Mouse (Mus musculus) bone marrow, adult 2 months (tissue): ENCODE results near the gene Csrnp3. TPM values are rescaled to one million over a fixed set of nuclear protein-coding genes. Genes with fewer than 3 reads are reported as not detected.

Source experiments
- H3K27ac ChIP-seq: fragments of 200-500 bp; 2 replicates; pipeline ENCODE4 v1.5.1; 2012; ENCODE audit warnings: low read depth, mild to moderate bottlenecking, control low read depth, inconsistent platforms, low read length; ENCODE audit not compliant: control insufficient read depth, poor library complexity, insufficient read depth
- H3K4me1 ChIP-seq: fragments of 200-500 bp; 2 replicates; pipeline ENCODE4 v1.6.1; 2011; ENCODE audit warnings: low read length; ENCODE audit not compliant: control insufficient read depth, insufficient read depth
- H3K4me3 ChIP-seq: fragments of 200-500 bp; replicated peaks from 2 replicates; pipeline ENCODE3; 2011; ENCODE audit warnings: mild to moderate bottlenecking, low read depth, low read length, control low read depth; ENCODE audit not compliant: control insufficient read depth
- CTCF ChIP-seq: fragments of 200-500 bp; IDR thresholded peaks from 2 replicates; pipeline ENCODE4 v1.5.1; 2011; ENCODE audit warnings: low read length, control low read depth; ENCODE audit not compliant: control insufficient read depth, insufficient read depth
- POLR2A ChIP-seq: fragments of 200-500 bp; IDR thresholded peaks from 2 replicates; pipeline ENCODE4 v1.6.1; 2011; ENCODE audit warnings: low read depth, mild to moderate bottlenecking, control low read depth, low read length, borderline replicate concordance; ENCODE audit not compliant: control insufficient read depth
- WGBS: fragments of 180-500 bp; shearing (Covaris S2); methylation state at CpG from one replicate; pipeline ENCODE4 v1.1.7; 2018; 5-methylcytosine and 5-hydroxymethylcytosine counted together
- polyA plus RNA-seq: library from polyadenylated mRNA; stranded (reverse); fragments of >200 nt; gene quantifications from 2 replicates; pipeline ENCODE4 v1.2.4, GENCODE M21; 2011; ENCODE audit warnings: low replicate concordance; ENCODE audit not compliant: missing spikeins, insufficient read depth, insufficient read length

Csrnp3 gene
- polyA plus RNA-seq, 1 experiment = 0.57 TPM

DNA sequence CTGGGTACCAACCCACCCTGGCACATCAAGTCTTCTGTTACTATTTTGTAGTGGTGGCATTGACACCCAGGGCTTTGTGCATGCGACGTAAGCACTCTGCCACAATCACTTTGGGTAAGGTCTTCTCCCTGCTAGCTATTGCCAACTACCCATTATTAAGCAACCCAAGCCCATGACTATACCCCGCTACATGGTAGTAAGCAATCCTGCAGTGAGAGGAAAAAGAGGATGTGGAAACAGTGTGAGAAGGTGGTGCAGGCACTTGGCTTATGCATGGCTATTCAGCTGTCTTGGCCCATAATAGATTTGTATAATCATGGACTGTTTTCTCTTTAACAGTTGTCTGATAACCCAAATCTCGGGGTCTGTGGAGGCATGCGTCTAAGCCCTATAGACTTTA is 11.2 kb downstream of the Csrnp3 start:
- Histone ChIP-seq H3K4me1 (no peaks in the 10 kb centered on the region), H3K27ac (no peak overlapping the region), H3K4me3 (no peak overlapping the region)
- no peak for TF ChIP-seq CTCF
- TF ChIP-seq POLR2A = no peak
- 69% methylated on average over 5 of the region's 5 CpGs for WGBS

GRCm38 (mm10) chr2:65859767-65860727 is 14.5 kb downstream of the Csrnp3 start:
- no peak for TF ChIP-seq CTCF
- no peak for TF ChIP-seq POLR2A
- no peak overlapping the region for H3K4me3 ChIP-seq
- H3K27ac ChIP-seq = no peak overlapping the region
- H3K4me1 ChIP-seq = no peaks in the 10 kb centered on the region
- WGBS = 82% methylated on average over 18 of the region's 18 CpGs

DNA sequence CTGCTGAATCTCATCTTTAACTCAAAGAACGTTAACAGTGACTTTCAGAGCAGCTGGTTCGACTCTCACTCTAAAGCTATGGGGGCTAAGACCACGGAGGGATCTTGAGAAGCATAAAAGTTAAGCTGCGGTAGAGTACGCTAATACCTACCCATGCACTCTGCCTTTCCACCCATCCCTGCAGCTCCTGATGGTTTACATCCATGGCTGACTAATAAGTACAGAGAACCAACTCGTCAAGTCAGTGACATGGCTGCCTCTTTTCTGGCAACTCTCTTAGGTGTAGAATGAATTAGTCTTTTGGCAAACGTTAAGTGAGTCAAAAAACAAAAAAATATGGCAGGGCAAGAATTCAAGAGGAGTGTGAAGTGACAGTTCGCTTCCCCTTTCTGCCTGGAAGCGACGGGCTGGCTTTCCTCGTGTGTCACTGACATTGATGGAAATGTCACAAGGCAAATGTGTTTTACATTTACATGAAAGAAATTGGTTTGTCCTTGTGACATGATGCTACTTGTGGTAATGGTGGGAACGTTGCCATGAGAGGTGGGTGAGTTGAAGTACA is 19.3 kb downstream of the Csrnp3 start:
- Histone ChIP-seq H3K27ac (no peak overlapping the region), H3K4me1 (no peaks in the 10 kb centered on the region), H3K4me3 (no peak overlapping the region)
- TF ChIP-seq POLR2A (no peak), CTCF (no peak)
- WGBS = 75% methylated on average over 12 of the region's 12 CpGs

GRCm38 (mm10) chr2:65870919-65871582 is 25.5 kb downstream of the Csrnp3 start:
- TF ChIP-seq CTCF = no peak
- no peak for TF ChIP-seq POLR2A
- Histone ChIP-seq H3K27ac (no peak overlapping the region), H3K4me1 (no peaks in the 10 kb centered on the region), H3K4me3 (no peak overlapping the region)
- WGBS = 67% methylated on average over 12 of the region's 12 CpGs

GRCm38 (mm10) chr2:65891590-65891989 is 46.0 kb downstream of the Csrnp3 start:
- Histone ChIP-seq H3K4me1 (no peaks in the 10 kb centered on the region), H3K27ac (no peak overlapping the region), H3K4me3 (no peak overlapping the region)
- 87% methylated on average over 3 of the region's 3 CpGs for WGBS
- TF ChIP-seq POLR2A (no peak), CTCF (no peak)

DNA sequence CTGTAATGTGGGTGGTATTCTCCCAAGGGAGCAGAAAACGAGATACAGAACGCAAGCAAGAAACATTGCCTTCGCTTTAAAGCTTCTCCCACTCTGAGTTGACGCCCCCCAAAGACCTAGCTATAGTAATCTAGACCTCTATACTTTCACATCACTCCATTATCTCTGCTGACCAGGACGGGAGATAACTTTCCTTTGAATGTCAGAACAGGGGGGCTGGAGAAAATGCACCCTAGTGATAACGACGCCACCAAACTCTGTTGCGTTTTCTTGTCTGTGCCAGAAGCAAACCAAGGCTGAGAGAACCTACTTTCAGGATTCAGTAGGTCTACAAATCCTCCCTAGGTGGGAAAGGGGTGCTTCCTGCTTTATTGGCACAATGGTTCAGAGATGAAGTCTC is 47.7 kb downstream of the Csrnp3 start:
- Histone ChIP-seq H3K4me1 (no peaks in the 10 kb centered on the region), H3K4me3 (no peak overlapping the region), H3K27ac (no peak overlapping the region)
- no peak for TF ChIP-seq POLR2A
- no peak for TF ChIP-seq CTCF
- 65% methylated on average over 8 of the region's 8 CpGs for WGBS

- no peak overlapping the region for H3K27ac ChIP-seq
- 70% methylated on average over 5 of the region's 5 CpGs for WGBS
- TF ChIP-seq POLR2A (no peak), CTCF (no peak)
- no peak overlapping the region for H3K4me3 ChIP-seq
- no peaks in the 10 kb centered on the region for H3K4me1 ChIP-seq
Observed at GRCm38 (mm10) chr2:65894299-65894698, 48.7 kb downstream of the Csrnp3 start.

DNA sequence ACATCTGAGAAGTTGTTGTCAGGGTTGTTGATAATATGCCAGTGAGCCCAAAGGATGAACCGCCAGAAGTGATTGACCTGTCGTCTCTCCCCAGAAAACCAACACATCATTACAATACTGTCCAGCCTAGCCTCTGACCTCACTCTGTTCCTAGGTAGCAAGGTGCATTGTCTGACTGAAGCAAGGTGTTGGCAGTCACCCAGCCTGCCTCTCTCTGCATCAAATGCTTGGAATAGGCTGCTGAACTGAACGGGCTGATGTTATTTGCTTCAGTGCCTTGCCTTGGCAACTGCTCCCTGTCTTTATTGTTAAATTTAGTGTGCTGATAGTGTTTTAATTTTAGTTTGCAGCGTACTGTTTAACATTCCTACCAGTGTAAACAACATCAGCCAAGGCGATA is 51.0 kb downstream of the Csrnp3 start:
- Histone ChIP-seq H3K4me3 (no peak overlapping the region), H3K27ac (no peak overlapping the region), H3K4me1 (no peaks in the 10 kb centered on the region)
- TF ChIP-seq POLR2A (no peak), CTCF (no peak)
- 64% methylated on average over 5 of the region's 5 CpGs for WGBS
